Mouse (Mus musculus): ENCODE results near the gene Izumo3. TPM values are rescaled to one million over a fixed set of nuclear protein-coding genes. Genes with fewer than 3 reads are reported as not detected.
"Not testable (repeated sequence)": the region's sequence is repeated elsewhere in the genome, so short reads cannot be mapped to it uniquely, and the experiment has no call there.

Gene Izumo3
- polyA plus RNA-seq (2014; fragmentation: Nextera tagmentation; extraction: Ambion mirVana), result not detected in 2 replicates

DNA sequence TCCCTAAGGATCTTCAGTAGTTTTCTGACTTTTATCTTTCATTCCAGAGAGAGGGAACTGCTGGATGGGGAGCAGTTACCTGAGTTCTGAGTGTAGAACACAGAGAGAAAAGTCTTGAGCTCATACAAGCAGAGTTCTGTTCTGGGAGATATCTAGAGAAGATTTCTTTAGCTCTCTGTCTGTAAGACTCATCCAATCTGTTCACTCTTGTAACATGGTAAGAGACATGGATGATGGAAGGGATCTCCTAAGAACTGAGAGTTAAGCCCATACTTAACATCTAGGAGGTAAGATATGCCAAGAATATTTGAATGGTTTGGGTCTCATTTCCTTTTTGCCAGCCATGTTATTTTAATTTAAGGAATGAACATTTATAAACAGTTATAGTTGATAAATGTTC, at the start of gene Izumo3:
Izumo3 (minus strand) TSS at position 101 of the 400 bp plus-strand sequence.
- H3K9me3 ChIP-seq (ENCODE audit: control insufficient read depth, low read length), result no peaks in the 10 kb centered on the region
- no peak for ATAC-seq (ENCODE audit: low read depth)
- no peak within 1 kb of the TSS for H3K9ac ChIP-seq (replicated peaks; ENCODE audit: low read depth, low read length)
- no peak within 1 kb of the TSS for H3K4me2 ChIP-seq (ENCODE audit: low read depth, low read length)
- no peak within 1 kb of the TSS for H3K27ac ChIP-seq (ENCODE audit: low read depth, low read length)
- H3K4me1 ChIP-seq (ENCODE audit: control insufficient read depth, insufficient read depth, low read length), result no peaks in the 10 kb centered on the region
- no peak within 1 kb of the TSS for H3K4me3 ChIP-seq (ENCODE audit: low read depth, low read length)
- no peaks in the 10 kb centered on the region for H3K36me3 ChIP-seq (ENCODE audit: control insufficient read depth, insufficient read depth, low read length)
- no peaks in the 10 kb centered on the region for H3K27me3 ChIP-seq (ENCODE audit: control insufficient read depth, insufficient read depth, low read length)

DNA sequence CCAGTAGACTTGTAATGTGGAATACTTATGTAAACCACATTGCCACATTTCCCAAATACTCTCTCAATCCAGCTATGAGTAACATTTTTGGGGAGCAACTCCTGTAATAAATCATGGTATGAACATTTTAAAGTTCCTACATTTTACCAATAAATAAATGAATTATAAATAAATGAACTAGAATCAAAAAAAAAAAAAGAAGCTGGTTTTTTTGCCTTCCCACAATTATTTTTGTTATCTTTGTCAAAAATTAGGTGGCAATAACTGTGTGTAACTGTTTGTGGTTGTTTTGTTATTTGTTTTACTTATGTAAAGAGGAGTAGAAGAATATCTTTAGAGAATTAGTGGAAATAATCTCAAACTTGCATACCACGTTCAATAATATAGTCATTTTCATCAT, 44.6 kb upstream of the Izumo3 start, which contains the start of gene Gm12666:
Gm12666 (minus strand) TSS at position 101 of the 400 bp plus-strand sequence.
- H3K27ac ChIP-seq (ENCODE audit: low read depth, low read length); H3K36me3 ChIP-seq (ENCODE audit: control insufficient read depth, insufficient read depth, low read length); H3K9me3 ChIP-seq (ENCODE audit: control insufficient read depth, low read length); H3K4me2 ChIP-seq (ENCODE audit: low read depth, low read length); H3K4me3 ChIP-seq (ENCODE audit: low read depth, low read length); H3K9ac ChIP-seq (replicated peaks; ENCODE audit: low read depth, low read length); H3K27me3 ChIP-seq (ENCODE audit: control insufficient read depth, insufficient read depth, low read length); H3K4me1 ChIP-seq (ENCODE audit: control insufficient read depth, insufficient read depth, low read length); ATAC-seq (ENCODE audit: low read depth): not testable (repeated sequence)
- 94% methylated on average over 1 of the region's 1 CpGs for WGBS

DNA sequence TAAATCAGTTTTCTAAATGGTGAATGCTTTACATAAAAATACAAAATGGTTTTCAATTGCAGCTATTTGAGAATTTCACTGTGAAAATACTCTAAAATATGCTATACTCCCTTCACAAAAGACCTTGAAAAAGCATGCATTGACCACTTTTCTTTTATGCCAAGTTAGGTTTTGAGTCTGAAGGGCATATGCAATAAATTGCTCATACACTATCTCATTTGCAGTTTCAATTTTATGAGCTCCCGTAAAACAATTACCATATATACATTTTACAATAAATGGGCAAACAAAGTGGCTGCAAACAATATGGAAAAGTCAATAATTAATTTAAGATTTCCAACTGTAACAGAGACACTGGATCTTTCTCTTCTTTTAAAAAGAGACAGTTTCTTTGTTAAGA, 5.6 kb upstream of the Izumo3 start:
- H3K36me3 ChIP-seq (ENCODE audit: control insufficient read depth, insufficient read depth, low read length), result no peaks in the 10 kb centered on the region
- H3K4me3 ChIP-seq (ENCODE audit: low read depth, low read length), result no peak overlapping the region
- ATAC-seq (ENCODE audit: low read depth), result no peak
- H3K9me3 ChIP-seq (ENCODE audit: control insufficient read depth, low read length), result no peaks in the 10 kb centered on the region
- H3K4me1 ChIP-seq (ENCODE audit: control insufficient read depth, insufficient read depth, low read length), result no peaks in the 10 kb centered on the region
- H3K27me3 ChIP-seq (ENCODE audit: control insufficient read depth, insufficient read depth, low read length), result no peaks in the 10 kb centered on the region
- no peak overlapping the region for H3K9ac ChIP-seq (replicated peaks; ENCODE audit: low read depth, low read length)
- H3K4me2 ChIP-seq (ENCODE audit: low read depth, low read length), result no peak overlapping the region
- 49% methylated on average over 1 of the region's 1 CpGs for WGBS
- H3K27ac ChIP-seq (ENCODE audit: low read depth, low read length), result no peak overlapping the region

DNA sequence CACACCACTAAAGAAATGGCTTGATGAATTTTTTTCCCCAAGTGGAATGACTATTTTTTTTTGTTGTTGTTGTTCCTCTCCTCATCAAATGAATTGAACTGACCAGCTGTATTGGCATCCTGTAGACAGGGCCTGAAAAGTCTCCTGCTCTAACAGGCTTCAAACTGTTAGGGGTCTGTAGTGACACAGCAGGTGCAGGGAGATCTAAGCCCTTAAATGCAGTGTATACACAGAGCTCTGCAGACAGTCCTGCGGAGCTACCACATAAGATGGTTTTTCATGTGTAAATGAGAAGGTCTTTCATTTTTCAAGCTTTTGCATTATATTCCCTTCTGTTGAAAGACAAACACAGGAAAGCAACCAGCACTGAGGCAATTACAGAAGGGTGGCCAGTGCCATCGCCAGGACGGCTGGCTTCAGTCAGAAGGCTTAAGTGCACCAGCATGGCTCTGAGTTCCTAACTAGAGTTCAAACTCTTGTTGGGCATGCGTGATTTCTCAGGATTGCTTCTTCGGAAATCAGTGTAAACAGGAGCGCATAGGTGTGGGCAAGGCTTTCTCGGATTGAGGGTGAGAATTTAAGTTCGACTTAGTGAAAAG, 35.5 kb downstream of the Izumo3 start:
- Histone ChIP-seq H3K4me1 (ENCODE audit: control insufficient read depth, insufficient read depth, low read length) (no peaks in the 10 kb centered on the region), H3K4me3 (ENCODE audit: low read depth, low read length) (no peak overlapping the region), H3K9me3 (ENCODE audit: control insufficient read depth, low read length) (no peaks in the 10 kb centered on the region), H3K27me3 (ENCODE audit: control insufficient read depth, insufficient read depth, low read length) (no peaks in the 10 kb centered on the region), H3K36me3 (ENCODE audit: control insufficient read depth, insufficient read depth, low read length) (no peaks in the 10 kb centered on the region), H3K4me2 (ENCODE audit: low read depth, low read length) (no peak overlapping the region), H3K27ac (ENCODE audit: low read depth, low read length) (no peak overlapping the region), H3K9ac (replicated peaks; ENCODE audit: low read depth, low read length) (no peak overlapping the region)
- 0 out of 2 replicates have a peak, but pooled peaks have one; percentile 46 for ATAC-seq (ENCODE audit: low read depth)
- 31% methylated on average over 8 of the region's 8 CpGs for WGBS

DNA sequence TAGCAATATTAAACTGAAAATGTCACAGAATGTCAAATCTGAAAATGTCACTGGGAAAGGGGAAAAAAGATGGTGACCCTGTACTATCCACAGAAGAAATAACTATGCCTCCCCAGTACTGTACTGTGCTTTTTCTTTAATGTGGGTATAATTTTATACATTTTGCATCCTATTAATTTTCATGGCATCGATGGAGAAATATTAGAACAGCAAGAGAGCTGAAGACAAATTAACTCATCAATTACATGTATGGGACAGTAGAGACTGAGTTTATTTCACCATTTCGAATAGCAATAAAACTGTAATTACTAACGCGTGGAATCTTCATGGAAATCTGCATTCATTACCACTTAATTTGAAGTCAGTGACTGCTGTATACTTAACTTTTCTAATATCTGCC, 49.6 kb downstream of the Izumo3 start:
- ATAC-seq (ENCODE audit: low read depth), result peak; percentile 74
- WGBS, result 41% methylated on average over 4 of the region's 4 CpGs
- Histone ChIP-seq H3K4me1 (ENCODE audit: control insufficient read depth, insufficient read depth, low read length) (no peaks in the 10 kb centered on the region), H3K4me3 (ENCODE audit: low read depth, low read length) (no peak overlapping the region), H3K27ac (ENCODE audit: low read depth, low read length) (no peak overlapping the region), H3K9me3 (ENCODE audit: control insufficient read depth, low read length) (no peaks in the 10 kb centered on the region), H3K9ac (replicated peaks; ENCODE audit: low read depth, low read length) (no peak overlapping the region), H3K27me3 (ENCODE audit: control insufficient read depth, insufficient read depth, low read length) (no peaks in the 10 kb centered on the region), H3K36me3 (ENCODE audit: control insufficient read depth, insufficient read depth, low read length) (no peaks in the 10 kb centered on the region), H3K4me2 (ENCODE audit: low read depth, low read length) (no peak overlapping the region)

DNA sequence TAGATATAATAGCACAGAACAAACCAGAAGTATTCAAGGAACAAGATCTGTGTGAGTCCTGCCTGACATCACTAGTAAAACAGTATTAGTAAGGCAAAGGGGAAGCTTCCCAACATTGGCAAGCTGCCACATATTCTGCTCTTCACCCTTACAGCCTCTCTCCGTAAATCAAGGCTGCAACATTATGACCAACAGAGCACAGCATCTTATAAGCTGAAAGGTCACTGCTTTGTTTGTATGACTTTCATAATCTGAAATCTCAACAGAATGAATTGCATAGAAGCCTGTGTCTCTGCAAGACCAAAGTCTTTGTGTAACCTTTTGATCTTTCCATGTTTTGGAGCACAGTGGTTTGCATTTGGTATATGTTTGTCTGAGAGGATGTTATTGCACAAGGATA, 51.1 kb downstream of the Izumo3 start:
- H3K4me2 ChIP-seq (ENCODE audit: low read depth, low read length), result no peak overlapping the region
- 49% methylated on average over 1 of the region's 1 CpGs for WGBS
- H3K36me3 ChIP-seq (ENCODE audit: control insufficient read depth, insufficient read depth, low read length), result no peaks in the 10 kb centered on the region
- ATAC-seq (ENCODE audit: low read depth), result no peak; the same call in 1 of the 2 replicates
- H3K27me3 ChIP-seq (ENCODE audit: control insufficient read depth, insufficient read depth, low read length), result no peaks in the 10 kb centered on the region
- H3K9ac ChIP-seq (replicated peaks; ENCODE audit: low read depth, low read length), result no peak overlapping the region
- H3K27ac ChIP-seq (ENCODE audit: low read depth, low read length), result no peak overlapping the region
- no peaks in the 10 kb centered on the region for H3K9me3 ChIP-seq (ENCODE audit: control insufficient read depth, low read length)
- H3K4me1 ChIP-seq (ENCODE audit: control insufficient read depth, insufficient read depth, low read length), result no peaks in the 10 kb centered on the region
- H3K4me3 ChIP-seq (ENCODE audit: low read depth, low read length), result no peak overlapping the region

Other genes with a start within 250 kb of the Izumo3 start
- gene Gm12666, start 44.5 kb upstream of the Izumo3 start, polyA plus RNA-seq (2014; fragmentation: Nextera tagmentation; extraction: Ambion mirVana), result not detected in 2 replicates